Mouse (Mus musculus): ENCODE measurements around the gene Ccdc88b. TPM values are rescaled to one million over a fixed set of nuclear protein-coding genes. Genes with fewer than 3 reads are reported as not detected.

Ccdc88b gene
- 11.3 TPM for polyA plus RNA-seq (2015; fragmentation: Illumina TruSeq; extraction: RNeasy Lipid Tissue Mini Kit (QIAGEN cat#74804); ENCODE audit: insufficient read depth, low replicate concordance)

GRCm38 (mm10) chr19:6858031-6858430 lies at the start of gene Ccdc88b:
Ccdc88b (minus strand) TSS chr19:6858211.

GRCm38 (mm10) chr19:6840475-6841291 lies 17.3 kb downstream of the Ccdc88b start, which contains the start of gene Rps6ka4:
Rps6ka4 (minus strand) TSS chr19:6840636.

Other genes starting within 250 kb of the Ccdc88b start
- 12.8 TPM for gene Rps6ka4, start 17.6 kb downstream of the Ccdc88b start, polyA plus RNA-seq (2015; fragmentation: Illumina TruSeq; extraction: RNeasy Lipid Tissue Mini Kit (QIAGEN cat#74804); ENCODE audit: insufficient read depth, low replicate concordance)
- 76.0 TPM for gene Trmt112, start 51.5 kb upstream of the Ccdc88b start, polyA plus RNA-seq (2015; fragmentation: Illumina TruSeq; extraction: RNeasy Lipid Tissue Mini Kit (QIAGEN cat#74804); ENCODE audit: insufficient read depth, low replicate concordance)
- gene Prdx5, start 51.9 kb upstream of the Ccdc88b start, polyA plus RNA-seq (2015; fragmentation: Illumina TruSeq; extraction: RNeasy Lipid Tissue Mini Kit (QIAGEN cat#74804); ENCODE audit: insufficient read depth, low replicate concordance) = 62.4 TPM
- gene Esrra, start 63.6 kb upstream of the Ccdc88b start, polyA plus RNA-seq (2015; fragmentation: Illumina TruSeq; extraction: RNeasy Lipid Tissue Mini Kit (QIAGEN cat#74804); ENCODE audit: insufficient read depth, low replicate concordance) = 19.1 TPM
- gene Catsperz, start 67.2 kb upstream of the Ccdc88b start, polyA plus RNA-seq (2015; fragmentation: Illumina TruSeq; extraction: RNeasy Lipid Tissue Mini Kit (QIAGEN cat#74804); ENCODE audit: insufficient read depth, low replicate concordance) = not detected
- not detected for gene Kcnk4, start 76.3 kb upstream of the Ccdc88b start, polyA plus RNA-seq (2015; fragmentation: Illumina TruSeq; extraction: RNeasy Lipid Tissue Mini Kit (QIAGEN cat#74804); ENCODE audit: insufficient read depth, low replicate concordance)
- 7.4 TPM for gene Bad, start 83.7 kb upstream of the Ccdc88b start, polyA plus RNA-seq (2015; fragmentation: Illumina TruSeq; extraction: RNeasy Lipid Tissue Mini Kit (QIAGEN cat#74804); ENCODE audit: insufficient read depth, low replicate concordance)
- 10.0 TPM for gene Gpr137, start 84.3 kb upstream of the Ccdc88b start, polyA plus RNA-seq (2015; fragmentation: Illumina TruSeq; extraction: RNeasy Lipid Tissue Mini Kit (QIAGEN cat#74804); ENCODE audit: insufficient read depth, low replicate concordance)
- 35.7 TPM for gene Ppp1r14b, start 116.8 kb upstream of the Ccdc88b start, polyA plus RNA-seq (2015; fragmentation: Illumina TruSeq; extraction: RNeasy Lipid Tissue Mini Kit (QIAGEN cat#74804); ENCODE audit: insufficient read depth, low replicate concordance)
- gene Plcb3, start 118.3 kb upstream of the Ccdc88b start, polyA plus RNA-seq (2015; fragmentation: Illumina TruSeq; extraction: RNeasy Lipid Tissue Mini Kit (QIAGEN cat#74804); ENCODE audit: insufficient read depth, low replicate concordance) = 12.9 TPM
- gene Fkbp2, start 122.3 kb upstream of the Ccdc88b start, polyA plus RNA-seq (2015; fragmentation: Illumina TruSeq; extraction: RNeasy Lipid Tissue Mini Kit (QIAGEN cat#74804); ENCODE audit: insufficient read depth, low replicate concordance) = 45.8 TPM
- gene Vegfb, start 129.4 kb upstream of the Ccdc88b start, polyA plus RNA-seq (2015; fragmentation: Illumina TruSeq; extraction: RNeasy Lipid Tissue Mini Kit (QIAGEN cat#74804); ENCODE audit: insufficient read depth, low replicate concordance) = 8.9 TPM
- 12.2 TPM for gene Dnajc4, start 134.4 kb upstream of the Ccdc88b start, polyA plus RNA-seq (2015; fragmentation: Illumina TruSeq; extraction: RNeasy Lipid Tissue Mini Kit (QIAGEN cat#74804); ENCODE audit: insufficient read depth, low replicate concordance)
- gene Nudt22, start 137.9 kb upstream of the Ccdc88b start, polyA plus RNA-seq (2015; fragmentation: Illumina TruSeq; extraction: RNeasy Lipid Tissue Mini Kit (QIAGEN cat#74804); ENCODE audit: insufficient read depth, low replicate concordance) = 3.8 TPM
- 2.5 TPM for gene Trpt1, start 137.9 kb upstream of the Ccdc88b start, polyA plus RNA-seq (2015; fragmentation: Illumina TruSeq; extraction: RNeasy Lipid Tissue Mini Kit (QIAGEN cat#74804); ENCODE audit: insufficient read depth, low replicate concordance)
- gene Fermt3, start 161.3 kb upstream of the Ccdc88b start, polyA plus RNA-seq (2015; fragmentation: Illumina TruSeq; extraction: RNeasy Lipid Tissue Mini Kit (QIAGEN cat#74804); ENCODE audit: insufficient read depth, low replicate concordance) = 51.2 TPM
- 129 TPM for gene Stip1, start 181.8 kb upstream of the Ccdc88b start, polyA plus RNA-seq (2015; fragmentation: Illumina TruSeq; extraction: RNeasy Lipid Tissue Mini Kit (QIAGEN cat#74804); ENCODE audit: insufficient read depth, low replicate concordance)
- gene Macrod1, start 198.6 kb upstream of the Ccdc88b start, polyA plus RNA-seq (2015; fragmentation: Illumina TruSeq; extraction: RNeasy Lipid Tissue Mini Kit (QIAGEN cat#74804); ENCODE audit: insufficient read depth, low replicate concordance) = 3.1 TPM
- 0.04 TPM for gene Flrt1, start 247.5 kb upstream of the Ccdc88b start, polyA plus RNA-seq (2015; fragmentation: Illumina TruSeq; extraction: RNeasy Lipid Tissue Mini Kit (QIAGEN cat#74804); ENCODE audit: insufficient read depth, low replicate concordance)